Comparison of ENCODE assay signal across 14 mouse cellular contexts in the genomic region with DNA sequence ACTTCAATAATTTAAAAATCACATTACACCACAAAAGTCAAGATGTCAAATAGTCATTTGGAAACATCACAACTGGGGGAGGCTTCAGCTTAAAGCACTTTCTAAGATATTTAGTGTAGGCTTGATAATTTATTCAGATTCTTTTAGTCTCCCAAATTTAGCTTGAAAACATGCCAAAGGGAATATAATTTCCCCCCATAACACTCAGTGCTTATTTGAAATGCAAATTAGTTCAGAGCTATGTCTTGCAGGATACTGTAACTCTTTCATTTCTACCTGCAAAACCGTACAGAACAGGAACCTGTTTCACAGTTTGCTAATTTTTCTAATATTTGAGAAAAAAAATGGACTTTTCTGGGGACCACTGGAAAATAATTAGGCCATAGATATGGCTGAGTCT.
"Had no signal": no experiment of that assay in that cellular context is flagged by ENCODE, and none has a peak within 500 bp of the region (broad histone marks: within the 10 kb centered on the region; RNA-seq: fewer than 3 reads in every experiment).

No protein-coding gene starts in this region.

- H3K4me2 ChIP-seq: limb, embryonic 15.5 days; liver, embryonic 12.5 days; lung, embryonic 14.5 days; neural tube, embryonic 15.5 days had no signal

- H3K36me3 ChIP-seq: limb, embryonic 15.5 days; liver, embryonic 12.5 days; midbrain, embryonic 10.5 days; neural tube, embryonic 15.5 days had no signal

- ATAC-seq: liver, embryonic 12.5 days had no signal

- H3K9me3 ChIP-seq: limb, embryonic 15.5 days; liver, embryonic 12.5 days; midbrain, embryonic 10.5 days; neural tube, embryonic 15.5 days had no signal

- H3K4me1 ChIP-seq: limb, embryonic 15.5 days; liver, embryonic 12.5 days; midbrain, embryonic 10.5 days; neural tube, embryonic 15.5 days had no signal

- H3K27me3 ChIP-seq: limb, embryonic 15.5 days; liver, embryonic 12.5 days; neural tube, embryonic 15.5 days had no signal

- H3K27ac ChIP-seq: limb, embryonic 15.5 days; liver, embryonic 12.5 days; midbrain, embryonic 10.5 days; neural tube, embryonic 15.5 days had no signal

- DNase-seq: kidney, adult 9 months; kidney, postnatal 14 days; lung, embryonic 14.5 days; lung, postnatal 10 days; lung, postnatal 4 days; right cerebral cortex, adult 18-20 months; right cerebral cortex, postnatal 25 days; thymus, adult 2 months; thymus, postnatal 25 days had no signal

- H3K9ac ChIP-seq: limb, embryonic 15.5 days; liver, embryonic 12.5 days; lung, embryonic 14.5 days; neural tube, embryonic 15.5 days had no signal

- H3K4me3 ChIP-seq: limb, embryonic 15.5 days; liver, embryonic 12.5 days; midbrain, embryonic 10.5 days; myocyte; neural tube, embryonic 15.5 days had no signal
